Mouse (Mus musculus): Measurements from ENCODE around the gene Nlrx1.

Gene Nlrx1

GRCm38 (mm10) chr9:44234479-44235427 lies 33.6 kb downstream of the Nlrx1 start:
- peak in 1 of 2 experiments; percentile 56 for DNase-seq

DNA sequence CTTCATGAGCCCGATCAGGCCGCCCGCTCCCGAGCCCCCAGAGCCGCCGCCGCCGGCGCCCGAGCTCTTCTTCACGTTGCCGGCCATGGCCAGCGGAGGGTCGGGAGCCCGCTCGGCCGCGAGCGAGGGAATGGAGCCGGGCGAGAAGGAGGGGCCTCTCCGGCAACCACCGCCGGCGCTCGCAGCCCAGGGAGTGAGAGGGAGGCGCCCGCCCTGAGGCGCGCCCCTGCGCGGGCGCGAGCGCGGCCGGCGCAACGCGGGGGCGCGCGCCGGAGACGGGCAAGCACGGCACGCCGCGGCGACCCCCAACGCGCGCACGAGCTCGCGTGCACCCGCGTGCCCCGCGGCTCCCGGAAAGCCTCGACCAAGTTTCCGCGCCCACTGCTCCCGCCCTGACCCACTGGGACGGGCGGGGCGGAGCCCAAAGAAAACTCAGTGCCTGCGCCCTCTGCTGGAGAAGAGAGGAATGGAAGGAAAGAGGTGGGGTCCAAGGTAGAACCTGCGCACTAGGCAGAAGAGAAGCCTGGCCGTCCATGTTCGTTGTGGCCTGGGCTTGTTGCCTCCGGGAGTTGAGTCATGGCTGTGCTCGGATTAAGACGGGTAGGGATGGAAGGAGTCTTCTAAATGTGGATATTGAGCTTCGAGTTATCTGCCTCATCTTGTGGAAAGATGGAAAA lies 34.5 kb downstream of the Nlrx1 start, which contains the start of gene Cbl:
Gene Cbl (minus strand): TSS at position 248 of the 677 bp plus-strand sequence.
- peak; percentile 99 for DNase-seq

- DNase-seq = no peak
Observed at GRCm38 (mm10) chr9:44233021-44233801, 35.2 kb downstream of the Nlrx1 start.

DNA sequence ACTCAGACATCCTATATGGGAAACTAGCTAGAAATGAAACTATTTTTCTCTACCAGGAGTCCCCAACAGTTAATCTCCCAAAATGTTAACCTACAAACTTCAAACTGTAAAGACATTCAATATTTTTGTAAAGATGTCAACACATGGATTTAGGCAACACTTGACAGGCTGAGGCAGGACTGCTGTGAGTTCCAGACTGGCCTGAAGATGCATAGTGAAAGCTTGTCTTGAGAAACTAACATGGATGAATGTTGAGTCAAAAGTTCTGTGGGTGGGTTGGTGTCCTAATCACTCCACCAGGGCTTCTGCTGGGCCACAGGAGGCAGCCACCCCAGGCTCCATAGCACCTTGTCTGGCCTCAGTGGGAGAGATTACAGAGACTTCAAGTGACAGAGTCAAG lies 36.8 kb downstream of the Nlrx1 start:
- DNase-seq = no peak

- no peak for DNase-seq
Observed at GRCm38 (mm10) chr9:44225993-44226392, 42.4 kb downstream of the Nlrx1 start.

- no peak for DNase-seq
Observed at GRCm38 (mm10) chr9:44213538-44213937, 54.9 kb downstream of the Nlrx1 start.

DNA sequence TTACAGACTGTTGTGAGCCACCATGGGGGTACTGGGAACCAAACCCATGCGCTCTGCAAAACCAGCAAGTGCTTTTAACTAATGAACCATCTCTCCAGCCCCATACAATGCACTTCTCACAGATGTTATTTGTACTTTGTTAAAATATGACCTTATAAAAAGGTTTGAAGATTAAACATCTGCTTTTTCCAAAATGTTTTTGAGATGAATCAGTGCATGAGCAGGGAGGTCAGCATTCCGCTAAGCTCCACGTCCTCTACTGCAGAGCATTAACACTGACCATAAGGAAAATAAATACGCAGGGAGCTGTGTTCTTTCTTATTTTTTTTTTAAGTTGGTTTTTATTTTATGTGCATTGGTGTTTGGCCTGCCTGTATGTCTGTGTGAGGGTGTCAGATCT lies 56.0 kb downstream of the Nlrx1 start:
- DNase-seq = no peak

DNA sequence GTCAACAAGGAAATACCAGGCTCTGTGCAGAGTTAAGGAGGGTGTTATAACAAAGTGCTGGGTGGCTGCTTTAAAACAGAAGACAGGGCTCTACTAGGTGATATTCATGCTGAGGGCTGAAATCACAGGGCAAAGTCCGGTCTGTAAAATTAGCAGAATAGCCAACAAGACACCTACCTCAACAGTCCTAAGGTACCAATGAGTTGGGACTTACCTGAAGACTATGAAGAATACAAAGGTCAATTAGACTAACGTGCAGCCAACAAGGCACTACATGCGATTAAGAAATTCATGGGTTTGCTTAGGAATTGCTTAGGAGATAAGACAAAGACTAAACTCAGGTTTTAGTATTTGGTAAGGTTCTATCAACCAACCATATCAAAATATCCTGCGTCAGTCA lies 59.0 kb downstream of the Nlrx1 start:
- DNase-seq = no peak

DNA sequence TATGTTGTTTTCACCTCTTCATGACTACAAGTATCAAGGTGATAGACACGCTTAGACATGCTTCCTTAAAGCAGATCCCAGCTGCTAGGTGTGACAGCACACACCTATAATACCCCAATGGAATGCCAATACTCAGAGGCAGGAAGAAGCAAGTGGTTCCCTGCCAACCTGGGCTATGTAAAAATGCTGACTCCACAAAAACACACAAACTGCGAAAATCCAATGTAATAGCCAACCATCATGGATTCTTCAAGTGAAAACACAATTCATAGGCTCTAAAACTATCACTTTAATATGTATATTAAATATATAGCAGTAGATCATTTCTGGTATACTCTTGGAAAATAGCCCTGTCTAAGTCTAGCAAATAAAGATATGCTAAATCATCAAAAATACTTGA lies 60.6 kb downstream of the Nlrx1 start:
- no peak for DNase-seq

Data from cerebellum, postnatal 25 days (tissue).